Mouse (Mus musculus): ENCODE data around the gene Timm44.

Timm44 gene

DNA sequence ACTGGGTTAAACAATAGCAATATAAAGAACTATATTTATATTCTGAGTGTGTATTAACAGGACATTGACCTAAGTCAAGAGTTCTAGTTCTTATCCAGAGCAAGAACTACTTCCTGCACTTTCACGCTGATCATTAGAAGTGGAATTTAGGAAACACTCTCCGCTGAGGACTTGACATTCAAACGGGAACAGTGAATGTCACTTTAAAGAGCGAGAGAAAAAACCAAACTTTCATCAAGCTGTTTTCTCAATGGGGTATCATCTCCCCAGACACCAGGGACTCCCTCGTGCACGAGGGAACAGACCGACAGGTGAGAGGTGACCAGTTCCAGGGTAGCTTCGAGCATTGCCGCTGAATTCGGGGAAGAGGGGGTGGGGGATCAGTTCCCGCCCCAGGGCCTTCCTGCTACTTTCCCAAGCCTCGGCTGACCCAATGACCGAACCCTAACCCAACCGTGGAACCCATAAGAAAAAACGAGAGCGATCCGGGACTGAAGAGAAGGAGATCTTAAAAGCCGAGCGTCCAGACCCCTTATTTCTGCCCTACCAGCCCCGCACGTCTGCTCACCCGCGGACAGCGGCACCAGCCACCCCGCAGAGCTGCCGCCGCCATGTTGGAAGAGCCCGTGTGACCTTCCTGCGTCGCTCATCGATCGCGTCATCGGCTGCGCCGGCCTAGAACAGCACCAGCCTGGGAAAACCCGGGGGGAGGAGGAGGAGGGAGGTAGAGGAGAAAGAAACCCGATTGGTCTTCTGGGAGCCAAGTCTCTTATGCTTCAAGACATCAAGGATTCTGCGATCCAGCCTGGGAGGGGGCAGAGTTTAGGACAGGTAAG is at the start of gene Timm44:
TSS of gene Timm44 (minus strand) at position 639 of the 836 bp plus-strand sequence.
- peak; percentile 92 to 94 for DNase-seq (ENCODE audit: low spot score in 2 of 2)

GRCm38 (mm10) chr8:4324983-4325750 is 49.5 kb upstream of the Timm44 start, which contains the start of the genes Ccl25 and Elavl1:
Gene Ccl25, plus strand, starts transcription at chr8:4325210.
Gene Elavl1, minus strand, starts transcription at chr8:4325413.
- peak; percentile 95 to 97 for DNase-seq (ENCODE audit: low spot score in 2 of 2)

DNA sequence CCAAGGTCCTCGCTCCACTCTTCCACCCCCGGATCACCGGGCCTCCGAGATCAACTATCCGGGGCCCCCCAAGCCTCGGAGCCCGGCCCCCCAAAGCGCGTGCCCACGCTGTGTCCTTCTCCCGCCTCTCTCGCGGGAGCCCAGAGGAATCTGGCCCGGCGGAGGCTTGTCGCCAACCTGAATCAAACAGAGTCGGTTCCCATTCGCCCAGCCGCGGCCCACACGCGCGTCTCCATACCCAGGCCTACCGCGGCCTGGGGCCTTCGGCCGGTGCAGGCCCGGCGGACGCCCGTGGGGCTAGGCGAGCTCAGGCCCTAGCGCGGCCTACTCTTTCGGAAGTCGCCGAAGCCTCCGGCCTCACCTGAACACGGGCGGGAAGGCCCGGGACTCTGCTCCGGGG is 48.8 kb upstream of the Timm44 start:
- DNase-seq (ENCODE audit: low spot score in 2 of 2): no peak

DNA sequence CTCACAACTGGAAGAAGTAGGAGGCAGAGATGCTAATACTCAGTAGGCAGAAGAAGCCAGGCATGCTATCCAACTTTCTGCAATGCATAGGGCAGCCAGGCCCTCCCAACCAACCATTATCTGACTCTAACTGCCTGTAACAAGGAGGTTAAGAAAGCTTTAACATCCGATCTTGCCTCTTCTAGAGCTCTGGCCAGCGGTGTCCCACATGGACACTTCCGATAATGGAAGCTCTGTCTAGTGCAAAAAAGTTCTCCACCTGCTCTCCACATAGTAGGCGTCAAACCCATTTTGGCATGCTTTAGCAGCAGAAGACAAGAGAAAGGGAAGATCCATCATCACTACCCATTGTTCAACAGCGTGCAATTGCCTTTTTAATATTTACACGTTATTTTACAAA is 48.2 kb upstream of the Timm44 start:
- DNase-seq (ENCODE audit: low spot score in 2 of 2): no peak

- peak; percentile 73 to 85 for DNase-seq (ENCODE audit: low spot score in 2 of 2)
Measured at GRCm38 (mm10) chr8:4322470-4322869, 46.8 kb upstream of the Timm44 start.

DNA sequence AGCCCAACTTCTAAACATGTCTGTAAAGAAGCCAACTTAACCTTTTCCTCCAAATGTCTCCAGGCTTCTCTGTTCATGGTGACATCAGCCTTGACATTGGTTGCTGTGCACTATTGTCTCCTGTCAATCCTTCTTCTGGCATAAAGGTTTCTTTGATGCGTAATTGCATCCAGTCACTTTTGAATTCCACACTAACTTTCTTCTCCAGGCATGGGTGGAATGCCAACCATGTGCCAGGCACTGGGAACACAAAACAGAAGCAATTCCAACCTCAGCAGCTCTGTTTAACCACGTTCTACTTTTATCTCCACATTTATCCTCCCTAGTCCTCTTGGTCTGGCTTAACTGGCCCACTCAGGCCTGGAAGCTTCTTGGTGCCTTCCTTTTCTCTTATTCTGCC is 45.3 kb upstream of the Timm44 start:
- no peak for DNase-seq (ENCODE audit: low spot score in 2 of 2)

DNA sequence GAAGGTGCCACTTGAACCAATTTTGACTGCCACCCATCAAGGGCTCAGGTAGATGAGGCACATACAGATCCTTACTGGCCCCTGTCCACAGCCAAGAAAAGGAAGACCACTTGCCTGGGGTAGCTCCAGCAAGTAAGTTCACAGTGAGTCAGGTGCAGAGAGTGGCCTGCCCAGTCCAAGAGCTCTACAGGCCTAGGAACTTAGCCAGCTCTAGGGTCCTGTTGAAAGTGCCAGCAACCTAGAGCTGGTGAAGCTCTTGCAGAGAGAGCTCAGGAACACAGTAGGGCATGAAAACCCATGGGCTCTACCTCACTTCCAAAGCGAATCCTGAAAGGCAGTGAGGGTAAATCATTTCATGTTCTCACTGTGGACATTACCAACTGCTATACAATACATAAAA is 44.7 kb upstream of the Timm44 start:
- no peak for DNase-seq (ENCODE audit: low spot score in 2 of 2)

- no peak for DNase-seq (ENCODE audit: low spot score in 2 of 2)
Measured at GRCm38 (mm10) chr8:4319573-4319872, 43.8 kb upstream of the Timm44 start.

DNA sequence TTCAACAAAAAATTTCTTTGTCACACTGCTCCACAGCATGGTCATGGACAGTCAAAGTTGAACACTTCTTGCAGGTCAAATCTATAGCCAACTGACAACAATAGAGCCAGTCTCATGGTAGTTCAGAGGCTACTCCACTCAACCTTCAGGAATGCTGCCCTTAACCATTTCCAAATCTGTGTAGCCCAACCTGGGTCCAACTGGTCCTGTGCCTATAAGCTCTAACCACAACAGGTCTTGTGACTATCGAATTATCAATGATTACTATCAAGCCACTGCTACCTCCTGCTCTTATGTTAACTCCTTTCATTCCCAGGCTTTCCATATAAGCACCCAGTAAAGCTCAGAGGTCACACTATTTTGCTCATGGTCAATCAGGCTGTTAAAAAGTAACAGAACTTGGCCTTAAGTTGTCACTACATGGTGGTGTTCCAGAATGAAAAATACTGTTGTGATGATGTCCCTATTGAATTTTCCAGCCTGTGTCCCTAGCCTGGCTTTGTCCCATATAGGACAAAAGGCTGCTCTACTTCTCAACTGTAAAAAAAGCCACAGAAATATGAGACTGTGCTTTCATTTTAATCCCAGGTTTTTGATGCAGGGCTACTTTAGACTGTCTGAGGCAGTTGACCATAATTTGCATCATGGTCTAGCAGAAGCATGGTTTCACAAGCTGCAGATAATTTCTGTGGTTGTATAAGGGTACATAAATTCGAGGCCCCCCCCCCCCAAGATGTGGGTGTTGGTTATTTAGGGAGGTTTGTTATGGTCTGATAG is 43.3 kb upstream of the Timm44 start:
- no peak for DNase-seq (ENCODE audit: low spot score in 2 of 2)

DNA sequence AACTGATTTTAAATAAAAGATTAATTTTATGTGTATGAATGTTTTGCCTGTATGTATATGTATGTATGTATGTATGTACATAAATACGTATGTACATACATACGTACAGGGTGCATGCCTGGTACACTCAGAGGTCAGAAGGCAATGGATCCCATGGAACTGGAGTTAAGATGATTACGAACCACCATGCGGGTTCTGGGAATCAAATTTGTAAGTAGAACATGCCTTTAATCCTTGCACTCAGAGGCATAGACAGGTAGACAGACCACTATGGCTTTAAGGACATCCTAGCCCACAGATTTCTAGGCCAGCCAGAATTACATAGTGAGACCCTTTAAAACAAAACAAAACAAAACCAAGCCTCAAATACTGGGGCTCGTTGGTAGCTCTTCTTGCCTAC is 42.4 kb upstream of the Timm44 start:
- DNase-seq (ENCODE audit: low spot score in 2 of 2): no peak

- no peak for DNase-seq (ENCODE audit: low spot score in 2 of 2)
Measured at GRCm38 (mm10) chr8:4314852-4315251, 39.1 kb upstream of the Timm44 start.

DNA sequence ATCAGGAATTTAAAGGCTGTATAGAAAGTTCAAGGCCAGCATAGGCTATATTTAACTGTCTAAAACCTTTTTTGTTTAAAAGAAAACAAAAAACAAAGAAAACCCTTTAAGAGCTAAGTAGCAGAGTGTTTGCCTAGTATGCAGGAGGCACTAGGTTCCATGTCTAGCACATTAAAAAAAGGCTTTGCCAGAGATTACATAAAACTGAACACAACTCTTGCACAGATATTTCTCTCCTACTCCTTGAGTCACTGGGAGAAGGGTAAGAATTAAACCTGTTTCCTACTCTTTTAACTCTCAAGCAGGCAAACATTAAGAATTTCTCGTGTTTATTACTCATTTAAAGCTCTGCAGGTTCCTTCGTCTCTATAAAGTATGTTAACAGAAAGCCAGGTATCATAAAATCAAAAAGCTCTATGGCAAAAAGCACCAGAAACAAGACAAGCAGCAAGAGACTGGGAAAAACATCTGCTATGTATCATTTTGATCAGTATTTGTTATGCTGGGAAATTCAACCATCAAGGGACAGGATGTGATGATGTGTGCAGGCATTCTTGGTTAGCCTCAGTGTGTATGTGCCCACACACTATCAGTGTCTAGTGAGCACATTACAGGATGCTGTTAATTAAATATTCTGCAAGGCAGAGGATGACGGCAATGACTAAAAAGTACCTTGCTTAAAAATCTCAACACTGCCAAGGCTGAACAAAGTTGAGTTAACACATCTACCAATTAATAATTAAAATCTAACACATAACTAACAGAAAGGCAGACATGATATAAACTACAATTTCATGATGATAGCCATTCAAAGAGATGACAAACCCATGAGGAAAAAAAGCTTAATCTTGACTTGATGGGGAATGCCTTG is 37.8 kb upstream of the Timm44 start:
- DNase-seq (ENCODE audit: low spot score in 2 of 2): peak in 1 of 2 experiments; percentile 16

GRCm38 (mm10) chr8:4312104-4312503 is 36.4 kb upstream of the Timm44 start:
- no peak for DNase-seq (ENCODE audit: low spot score in 2 of 2)

DNA sequence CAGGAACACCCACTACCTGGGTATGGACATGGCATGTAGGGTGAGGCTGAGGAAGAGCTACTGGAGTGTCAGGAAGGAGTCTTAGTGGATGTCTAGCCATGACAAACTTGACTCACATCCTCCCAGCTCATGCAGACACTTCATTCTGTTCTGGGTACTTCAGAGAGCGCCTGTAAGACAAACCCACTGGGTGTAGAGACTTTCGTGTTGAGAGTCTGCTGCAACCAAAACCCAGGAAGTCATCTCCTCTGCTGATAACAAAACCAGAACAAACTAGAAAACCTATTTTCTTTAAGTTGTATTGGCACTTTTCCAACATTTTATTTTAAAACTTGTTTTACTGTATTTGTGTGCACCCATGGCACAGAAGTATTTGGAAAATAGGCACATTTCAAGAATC is 30.1 kb upstream of the Timm44 start:
- no peak for DNase-seq (ENCODE audit: low spot score in 2 of 2)

DNA sequence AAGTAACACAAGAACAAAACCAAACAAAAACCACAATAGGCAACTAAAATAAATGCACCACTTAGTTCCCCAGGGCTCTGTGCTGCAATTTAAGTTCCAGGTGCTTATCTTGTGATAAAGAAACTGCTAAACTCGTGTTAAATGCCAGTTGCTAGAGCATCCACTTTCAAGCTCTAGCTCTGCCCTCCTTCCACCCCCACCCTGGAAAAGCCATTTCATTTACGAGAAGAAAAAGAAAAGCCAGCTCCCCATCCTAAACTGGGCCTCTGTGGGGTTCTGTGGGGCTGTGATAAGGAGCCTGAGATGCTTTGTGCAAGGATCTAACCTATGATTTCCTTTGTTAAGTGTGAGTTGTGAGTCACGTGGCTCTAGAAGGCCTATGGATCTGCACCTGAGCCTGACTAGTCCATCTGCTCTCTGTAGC is 28.4 kb upstream of the Timm44 start:
- no peak for DNase-seq (ENCODE audit: low spot score in 2 of 2)

- DNase-seq (ENCODE audit: low spot score in 2 of 2): no peak
Measured at GRCm38 (mm10) chr8:4297822-4298221, 22.1 kb upstream of the Timm44 start.

DNA sequence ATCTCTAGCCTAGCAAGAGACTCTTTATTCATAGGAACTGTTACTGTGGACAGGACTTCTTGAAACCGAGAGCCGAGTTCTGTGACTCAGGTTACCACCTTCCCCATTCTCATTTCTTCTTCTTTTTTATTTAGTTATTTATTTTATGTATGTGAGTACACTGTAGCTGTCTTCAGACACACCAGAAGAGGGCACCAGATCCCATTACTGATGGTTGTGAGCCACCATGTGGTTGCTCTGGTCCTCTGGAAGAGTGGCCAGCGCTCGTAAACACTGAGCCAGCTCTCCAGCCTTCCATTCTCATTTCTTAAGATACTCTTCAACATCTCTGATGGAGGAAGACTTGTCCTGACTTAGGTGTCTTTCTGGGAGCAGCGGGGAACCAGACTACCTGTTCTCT is 17.0 kb upstream of the Timm44 start:
- no peak for DNase-seq (ENCODE audit: low spot score in 2 of 2)

GRCm38 (mm10) chr8:4276111-4276465 is 375 bp upstream of the Timm44 start:
- DNase-seq (ENCODE audit: low spot score in 2 of 2): no peak

DNA sequence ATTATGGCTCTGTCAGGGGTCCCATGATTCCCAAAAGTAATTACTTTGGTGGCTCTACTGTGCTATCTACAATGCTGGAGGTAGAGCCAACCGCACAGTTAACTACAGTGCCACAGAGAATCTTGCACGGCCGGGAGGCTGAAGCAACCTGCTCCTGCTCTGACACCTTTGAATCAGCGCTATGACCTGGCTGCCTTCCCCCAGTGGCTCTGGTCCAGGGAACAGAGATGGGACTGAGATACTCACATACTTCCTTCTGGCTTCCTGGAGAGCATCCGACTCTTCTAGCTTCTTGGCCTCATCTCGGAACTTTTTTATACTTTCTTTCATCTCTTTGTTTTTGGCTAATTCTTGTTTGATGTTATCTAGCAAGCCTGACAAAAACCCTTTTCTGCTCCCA is 6.1 kb downstream of the Timm44 start:
- no peak for DNase-seq (ENCODE audit: low spot score in 2 of 2)

DNA sequence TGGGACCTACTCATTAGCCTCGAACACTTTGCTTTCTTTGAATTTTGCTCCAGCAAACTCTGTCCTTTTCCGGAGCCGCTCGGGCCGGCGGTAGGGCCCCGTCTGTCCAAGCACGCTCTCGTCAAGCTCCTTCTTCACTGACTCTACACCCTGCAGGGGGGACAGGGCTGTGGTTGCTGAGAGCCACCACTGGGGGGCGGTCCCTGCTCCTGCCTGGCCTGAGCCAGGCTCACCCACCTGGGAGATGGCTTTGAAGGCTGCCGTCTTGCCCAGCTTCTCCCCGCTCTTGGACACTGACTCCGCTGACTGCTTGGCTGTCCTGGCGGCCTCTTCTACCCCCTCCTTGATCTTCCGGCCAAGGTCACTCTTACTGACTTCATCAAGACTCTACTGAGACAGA is 8.1 kb downstream of the Timm44 start:
- DNase-seq (ENCODE audit: low spot score in 2 of 2): no peak

- no peak for DNase-seq (ENCODE audit: low spot score in 2 of 2)
Measured at GRCm38 (mm10) chr8:4265160-4265914, 10.4 kb downstream of the Timm44 start.
